Mouse (Mus musculus) liver, embryonic 14.5 days (tissue): ENCODE data around the gene Ppp4c.
A peak's percentile ranks its signal among the peaks of the same experiment; 100 is the strongest.

Experiments
- CTCF ChIP-seq: IDR thresholded peaks from 2 replicates; pipeline ENCODE4 v1.5.1; 2016; ENCODE audit warnings: antibody characterized with exemption, low read depth, control low read depth
- EP300 ChIP-seq: IDR thresholded peaks from 2 replicates; pipeline ENCODE4 v1.6.1; 2016; ENCODE audit warnings: antibody characterized with exemption, low read depth

DNA sequence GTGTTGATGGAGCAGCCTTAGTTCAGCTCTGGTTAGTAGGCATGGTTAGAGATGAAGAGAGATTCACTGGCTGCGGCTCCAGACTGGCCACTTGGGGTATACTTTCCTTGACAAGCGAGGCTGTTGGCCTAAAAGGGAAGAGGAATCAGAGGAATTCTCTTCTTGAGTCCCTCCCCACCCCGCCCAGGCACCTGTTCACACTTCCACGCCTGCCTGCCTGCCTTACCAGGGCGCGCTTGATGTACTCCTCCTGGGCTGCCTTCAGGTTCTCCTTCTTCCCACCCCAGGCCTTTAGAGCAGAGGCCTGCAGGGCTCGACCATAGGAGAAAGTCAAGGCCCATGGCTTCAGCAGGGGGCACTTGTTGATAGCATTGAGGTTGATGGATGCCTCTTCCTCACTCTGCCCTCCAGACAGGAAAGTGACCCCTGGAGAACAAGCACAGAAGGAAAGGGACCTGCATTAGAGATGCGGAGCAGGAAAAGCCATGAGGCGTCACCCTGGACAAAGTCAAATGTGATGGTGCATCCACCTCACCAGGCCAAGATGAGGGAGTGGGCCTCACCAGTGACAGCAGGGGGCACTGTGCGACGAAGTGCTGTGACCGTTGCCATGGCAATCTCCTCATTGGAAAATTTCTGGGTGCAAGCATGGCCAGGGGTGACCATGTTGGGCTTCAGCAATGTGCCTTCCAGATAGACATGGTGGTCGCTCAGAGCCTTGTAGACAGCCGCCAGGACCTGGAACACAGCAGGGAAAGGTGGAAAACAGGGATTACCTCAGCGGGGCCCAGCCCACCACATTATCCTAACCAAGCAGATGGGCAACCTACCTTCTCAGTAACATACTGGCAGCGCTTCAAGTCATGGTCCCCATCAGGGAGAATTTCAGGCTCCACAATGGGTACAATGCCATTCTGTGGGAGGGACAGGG lies 3.4 kb upstream of the Ppp4c start:
- peak; percentile 53 for TF ChIP-seq CTCF
- TF ChIP-seq EP300, result no peak
